Mouse (Mus musculus): Measurements from ENCODE around the gene Sycp2l. TPM values are rescaled to one million over a fixed set of nuclear protein-coding genes. Genes with fewer than 3 reads are reported as not detected.

Sycp2l gene
- polyA plus RNA-seq, 1 experiment, result not detected

- Histone ChIP-seq H3K27ac (ENCODE audit: insufficient read depth, low read depth, low read length) (peak overlapping the region; percentile 84), H3K4me1 (ENCODE audit: control insufficient read depth, insufficient read depth, low read length) (peaks cover 21% of the 10 kb centered on the region), H3K4me3 (ENCODE audit: insufficient read depth, low read length) (peak overlapping the region; percentile 12)
- TF ChIP-seq POLR2A (IDR thresholded peaks at IDR 0.05; ENCODE audit: borderline replicate concordance, low read depth, low read length) (no peak), CTCF (IDR thresholded peaks at IDR 0.05; ENCODE audit: low read depth, low read length) (no peak)
These were observed 5.2 kb downstream of the Sycp2l start for GRCm38 (mm10) chr13:41119152-41119945.

GRCm38 (mm10) chr13:41123666-41124225 is 9.6 kb downstream of the Sycp2l start:
- no peak overlapping the region for H3K4me3 ChIP-seq (ENCODE audit: insufficient read depth, low read length)
- TF ChIP-seq CTCF (IDR thresholded peaks at IDR 0.05; ENCODE audit: low read depth, low read length), result no peak
- TF ChIP-seq POLR2A (IDR thresholded peaks at IDR 0.05; ENCODE audit: borderline replicate concordance, low read depth, low read length), result no peak
- peaks cover 18% of the 10 kb centered on the region for H3K4me1 ChIP-seq (ENCODE audit: control insufficient read depth, insufficient read depth, low read length)
- no peak overlapping the region for H3K27ac ChIP-seq (ENCODE audit: insufficient read depth, low read depth, low read length)

- TF ChIP-seq CTCF (IDR thresholded peaks at IDR 0.05; ENCODE audit: low read depth, low read length), result no peak
- no peak for TF ChIP-seq POLR2A (IDR thresholded peaks at IDR 0.05; ENCODE audit: borderline replicate concordance, low read depth, low read length)
- Histone ChIP-seq H3K4me1 (ENCODE audit: control insufficient read depth, insufficient read depth, low read length) (peaks cover 4% of the 10 kb centered on the region), H3K27ac (ENCODE audit: insufficient read depth, low read depth, low read length) (no peak overlapping the region), H3K4me3 (ENCODE audit: insufficient read depth, low read length) (no peak overlapping the region)
These were observed 14.2 kb downstream of the Sycp2l start for GRCm38 (mm10) chr13:41128326-41128725.

- Histone ChIP-seq H3K27ac (ENCODE audit: insufficient read depth, low read depth, low read length) (no peak overlapping the region), H3K4me1 (ENCODE audit: control insufficient read depth, insufficient read depth, low read length) (peaks cover 4% of the 10 kb centered on the region), H3K4me3 (ENCODE audit: insufficient read depth, low read length) (no peak overlapping the region)
- TF ChIP-seq CTCF (IDR thresholded peaks at IDR 0.05; ENCODE audit: low read depth, low read length) (no peak), POLR2A (IDR thresholded peaks at IDR 0.05; ENCODE audit: borderline replicate concordance, low read depth, low read length) (no peak)
These were observed 15.0 kb downstream of the Sycp2l start for GRCm38 (mm10) chr13:41129061-41129460.

- peak; percentile 78 for TF ChIP-seq CTCF (IDR thresholded peaks at IDR 0.05; ENCODE audit: low read depth, low read length)
- no peak for TF ChIP-seq POLR2A (IDR thresholded peaks at IDR 0.05; ENCODE audit: borderline replicate concordance, low read depth, low read length)
- Histone ChIP-seq H3K4me1 (ENCODE audit: control insufficient read depth, insufficient read depth, low read length) (no peaks in the 10 kb centered on the region), H3K27ac (ENCODE audit: insufficient read depth, low read depth, low read length) (no peak overlapping the region), H3K4me3 (ENCODE audit: insufficient read depth, low read length) (no peak overlapping the region)
These were observed 20.8 kb downstream of the Sycp2l start for GRCm38 (mm10) chr13:41134901-41135300.

- H3K4me3 ChIP-seq (ENCODE audit: insufficient read depth, low read length), result no peak overlapping the region
- peaks cover 2% of the 10 kb centered on the region; the same call in 1 of the 2 replicates for H3K4me1 ChIP-seq (ENCODE audit: control insufficient read depth, insufficient read depth, low read length)
- TF ChIP-seq CTCF (IDR thresholded peaks at IDR 0.05; ENCODE audit: low read depth, low read length) (no peak), POLR2A (IDR thresholded peaks at IDR 0.05; ENCODE audit: borderline replicate concordance, low read depth, low read length) (no peak)
- no peak overlapping the region for H3K27ac ChIP-seq (ENCODE audit: insufficient read depth, low read depth, low read length)
These were observed 31.4 kb downstream of the Sycp2l start for GRCm38 (mm10) chr13:41145433-41145970.

GRCm38 (mm10) chr13:41146271-41146670 is 32.2 kb downstream of the Sycp2l start:
- H3K4me3 ChIP-seq (ENCODE audit: insufficient read depth, low read length), result no peak overlapping the region
- no peaks in the 10 kb centered on the region for H3K4me1 ChIP-seq (ENCODE audit: control insufficient read depth, insufficient read depth, low read length)
- TF ChIP-seq CTCF (IDR thresholded peaks at IDR 0.05; ENCODE audit: low read depth, low read length) (peak; percentile 83), POLR2A (IDR thresholded peaks at IDR 0.05; ENCODE audit: borderline replicate concordance, low read depth, low read length) (no peak)
- H3K27ac ChIP-seq (ENCODE audit: insufficient read depth, low read depth, low read length), result no peak overlapping the region

- no peak for TF ChIP-seq POLR2A (IDR thresholded peaks at IDR 0.05; ENCODE audit: borderline replicate concordance, low read depth, low read length)
- no peak for TF ChIP-seq CTCF (IDR thresholded peaks at IDR 0.05; ENCODE audit: low read depth, low read length)
These were observed 39.0 kb downstream of the Sycp2l start for GRCm38 (mm10) chr13:41153146-41153545.

GRCm38 (mm10) chr13:41158426-41158825 is 44.3 kb downstream of the Sycp2l start:
- no peak overlapping the region for H3K27ac ChIP-seq (ENCODE audit: insufficient read depth, low read depth, low read length)
- H3K4me3 ChIP-seq (ENCODE audit: insufficient read depth, low read length), result no peak overlapping the region
- no peak for TF ChIP-seq CTCF (IDR thresholded peaks at IDR 0.05; ENCODE audit: low read depth, low read length)
- TF ChIP-seq POLR2A (IDR thresholded peaks at IDR 0.05; ENCODE audit: borderline replicate concordance, low read depth, low read length), result no peak
- H3K4me1 ChIP-seq (ENCODE audit: control insufficient read depth, insufficient read depth, low read length), result no peaks in the 10 kb centered on the region

More at GRCm38 (mm10) chr13:41153146-41153545, 39.0 kb downstream of the Sycp2l start:
- H3K4me3 ChIP-seq (ENCODE audit: insufficient read depth, low read length), result no peak overlapping the region
- H3K27ac ChIP-seq (ENCODE audit: insufficient read depth, low read depth, low read length), result no peak overlapping the region
- H3K4me1 ChIP-seq (ENCODE audit: control insufficient read depth, insufficient read depth, low read length), result no peaks in the 10 kb centered on the region

GRCm38 (mm10) chr13:41187886-41188285 is 73.8 kb downstream of the Sycp2l start:
- TF ChIP-seq CTCF (IDR thresholded peaks at IDR 0.05; ENCODE audit: low read depth, low read length) (no peak), POLR2A (IDR thresholded peaks at IDR 0.05; ENCODE audit: borderline replicate concordance, low read depth, low read length) (no peak)
- H3K4me1 ChIP-seq (ENCODE audit: control insufficient read depth, insufficient read depth, low read length), result no peaks in the 10 kb centered on the region
- no peak overlapping the region for H3K27ac ChIP-seq (ENCODE audit: insufficient read depth, low read depth, low read length)
- H3K4me3 ChIP-seq (ENCODE audit: insufficient read depth, low read length), result no peak overlapping the region

Measured in bone marrow macrophage, adult 2 months (primary cell).